Mouse (Mus musculus) embryonic facial prominence, embryonic 11.5 days (tissue): ENCODE measurements around the gene 4930583I09Rik. TPM values are rescaled to one million over a fixed set of nuclear protein-coding genes. Genes with fewer than 3 reads are reported as not detected.

ENCODE experiments used
- ATAC-seq: fragments of 200-750 bp; cut with Nextera tagmentation; replicated peaks from 2 replicates; pipeline ENCODE4 v1.8.0; 2017; ENCODE audit warnings: low read depth; ENCODE audit not compliant: insufficient number of reproducible peaks, low FRiP score, low TSS enrichment
- DNase-seq: peaks from one replicate; pipeline ENCODE4 v3.0.0-alpha.2; 2015; ENCODE audit warnings: low spot score
- H3K27ac ChIP-seq: fragments of 300-500 bp; sonication (generic); replicated peaks from 2 replicates; pipeline ENCODE4 v1.5.1; 2014; ENCODE audit warnings: mild to moderate bottlenecking, low read depth, low read length, control low read depth
- H3K27me3 ChIP-seq: fragments of 300-500 bp; sonication (generic); 2 replicates; pipeline ENCODE4 v1.6.1; 2014; ENCODE audit warnings: mild to moderate bottlenecking, low read length, moderate library complexity, mixed read lengths; ENCODE audit not compliant: control insufficient read depth, insufficient read depth
- H3K36me3 ChIP-seq: fragments of 300-500 bp; sonication (generic); replicated peaks from 2 replicates; pipeline ENCODE4 v1.6.1; 2014; ENCODE audit warnings: low read depth, mild to moderate bottlenecking, low read length, moderate library complexity, mixed read lengths; ENCODE audit not compliant: control insufficient read depth, insufficient read depth
- H3K4me1 ChIP-seq: fragments of 300-500 bp; sonication (generic); 2 replicates; pipeline ENCODE4 v1.6.1; 2014; ENCODE audit warnings: low read length, mixed read lengths; ENCODE audit not compliant: control insufficient read depth, insufficient read depth
- H3K4me2 ChIP-seq: fragments of 300-500 bp; sonication (generic); 2 replicates; pipeline ENCODE4 v1.6.1; 2014; ENCODE audit warnings: low read depth, mild to moderate bottlenecking, control low read depth, low read length, moderate library complexity
- H3K4me3 ChIP-seq: fragments of 300-500 bp; sonication (generic); 2 replicates; pipeline ENCODE4 v1.5.1; 2014; ENCODE audit warnings: low read depth, low read length, control low read depth
- H3K9ac ChIP-seq: fragments of 300-500 bp; sonication (generic); replicated peaks from 2 replicates; pipeline ENCODE4 v1.6.1; 2014; ENCODE audit warnings: mild to moderate bottlenecking, control low read depth, low read length
- H3K9me3 ChIP-seq: fragments of 300-500 bp; sonication (generic); replicated peaks from 2 replicates; pipeline ENCODE4 v1.6.1; 2016; ENCODE audit warnings: mild to moderate bottlenecking, low read length, inconsistent platforms, mixed read lengths; ENCODE audit not compliant: control insufficient read depth
- WGBS: fragments of 180-500 bp; shearing (Covaris S2); extraction: QIAGEN DNeasy Blood & Tissue Kit; methylation state at CpG from one replicate; pipeline ENCODE4 v1.1.7; 2014; 5-methylcytosine and 5-hydroxymethylcytosine counted together
- polyA plus RNA-seq: library from polyadenylated mRNA; unstranded; fragments of >200 nt; fragmentation: Nextera tagmentation; extraction: Ambion mirVana; gene quantifications from 2 replicates; pipeline ENCODE4 v1.2.1, GENCODE M21; 2014

The 4930583I09Rik gene
- polyA plus RNA-seq, 1 experiment from 2014 or later = not detected

DNA sequence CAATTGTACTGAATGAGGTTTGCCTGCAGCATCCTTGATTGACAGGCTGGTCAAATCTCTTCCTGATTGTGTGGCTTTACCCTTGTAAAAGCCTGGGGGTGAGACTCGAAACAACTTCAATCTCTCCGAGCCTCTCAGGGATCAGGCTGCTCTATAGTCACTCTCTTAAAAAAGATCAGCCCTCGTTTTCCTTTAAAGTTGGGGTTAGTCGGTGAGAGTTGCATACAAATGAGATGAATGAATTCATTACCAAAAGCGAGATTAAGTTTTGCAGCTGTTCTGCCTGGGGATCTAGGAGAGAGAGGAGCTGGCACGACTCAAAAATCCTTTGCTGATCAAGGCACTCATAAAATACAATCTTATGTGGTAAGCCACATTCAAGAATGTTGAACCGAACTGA, 1.0 kb upstream of the 4930583I09Rik start:
- Histone ChIP-seq H3K4me2 (no peak overlapping the region), H3K27me3 (no peaks in the 10 kb centered on the region), H3K4me3 (no peak overlapping the region), H3K36me3 (no peaks in the 10 kb centered on the region), H3K9me3 (no peaks in the 10 kb centered on the region), H3K27ac (no peak overlapping the region), H3K9ac (no peak overlapping the region), H3K4me1 (no peaks in the 10 kb centered on the region)
- ATAC-seq (0 out of 2 replicates have a peak, but pooled peaks have one; percentile 44), DNase-seq (no peak)
- 15% methylated on average over 7 of the region's 7 CpGs for WGBS

DNA sequence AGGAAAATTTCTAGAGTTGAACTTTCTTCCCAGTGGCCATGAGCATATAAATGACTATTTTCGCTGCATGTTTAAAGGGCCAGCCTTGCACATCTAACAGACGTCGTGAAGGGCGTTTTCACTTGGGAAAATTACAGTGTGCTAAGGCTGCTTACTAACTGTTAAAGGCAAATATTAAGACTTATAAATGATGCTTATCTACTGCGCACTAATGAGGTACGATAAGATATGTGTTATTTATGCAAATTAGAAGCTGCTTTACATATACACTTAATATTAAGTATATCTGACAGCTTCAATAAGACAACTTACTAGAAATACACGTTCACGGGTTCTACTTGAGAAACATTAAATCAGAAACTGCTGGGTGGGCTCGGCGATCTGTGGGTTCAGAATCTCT, 481 bp upstream of the 4930583I09Rik start:
- H3K27ac ChIP-seq = no peak overlapping the region
- no peaks in the 10 kb centered on the region for H3K27me3 ChIP-seq
- no peak overlapping the region for H3K9ac ChIP-seq
- H3K4me2 ChIP-seq = no peak overlapping the region
- no peak overlapping the region for H3K4me3 ChIP-seq
- no peak for ATAC-seq
- H3K4me1 ChIP-seq = no peaks in the 10 kb centered on the region
- no peak for DNase-seq
- H3K9me3 ChIP-seq = no peaks in the 10 kb centered on the region
- 85% methylated on average over 10 of the region's 10 CpGs for WGBS
- no peaks in the 10 kb centered on the region for H3K36me3 ChIP-seq

DNA sequence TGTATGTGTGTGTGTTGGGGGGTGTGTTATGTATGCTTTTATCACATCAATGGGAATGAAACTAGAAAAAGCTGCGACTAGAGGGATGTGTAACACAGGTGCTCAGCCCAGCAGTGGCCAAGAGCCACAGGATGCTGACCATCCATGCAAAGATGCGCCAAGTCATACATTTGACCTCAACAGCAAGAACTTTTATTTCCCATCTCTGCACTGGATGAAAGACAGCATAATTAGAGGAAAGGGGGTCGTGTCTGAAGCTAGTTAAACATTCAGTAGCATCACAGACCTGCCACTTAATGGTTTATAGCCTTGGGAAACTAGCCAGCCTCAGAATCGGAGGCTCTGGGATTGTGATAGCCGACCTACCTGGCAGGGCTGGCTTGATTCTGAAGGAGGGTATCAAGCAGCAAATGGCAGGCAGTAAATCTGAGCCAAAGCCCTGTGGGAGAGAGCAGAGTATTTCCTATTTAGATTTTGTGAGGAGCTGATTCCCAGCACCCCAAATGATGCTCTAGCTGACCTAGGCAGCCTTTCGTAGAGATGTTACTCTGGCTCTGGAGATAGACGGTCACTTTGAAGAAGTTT, 1.9 kb downstream of the 4930583I09Rik start:
- ATAC-seq = no peak
- H3K9ac ChIP-seq = no peak overlapping the region
- no peak for DNase-seq
- no peak overlapping the region for H3K4me3 ChIP-seq
- no peaks in the 10 kb centered on the region for H3K4me1 ChIP-seq
- no peak overlapping the region for H3K27ac ChIP-seq
- H3K4me2 ChIP-seq = no peak overlapping the region
- H3K27me3 ChIP-seq = no peaks in the 10 kb centered on the region
- 84% methylated on average over 7 of the region's 7 CpGs for WGBS
- no peaks in the 10 kb centered on the region for H3K9me3 ChIP-seq
- H3K36me3 ChIP-seq = no peaks in the 10 kb centered on the region

DNA sequence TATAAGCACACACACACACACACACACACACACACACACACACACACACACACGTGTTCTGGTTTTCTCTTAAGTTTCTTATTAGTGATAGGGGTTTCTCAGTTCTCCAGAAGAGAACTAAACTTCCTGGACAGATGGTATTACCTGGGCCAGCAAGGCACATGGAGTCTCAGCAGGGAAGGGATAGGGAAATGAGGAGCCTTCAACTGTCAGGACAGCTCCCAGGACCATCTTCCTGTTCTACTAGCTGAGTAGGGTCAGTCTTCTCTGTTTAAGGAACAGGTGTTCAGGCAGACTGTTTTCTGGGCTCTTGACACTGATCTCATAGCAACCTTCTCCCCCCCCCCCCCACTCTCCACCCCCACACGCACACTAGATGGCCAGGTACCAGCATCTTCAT, 2.8 kb downstream of the 4930583I09Rik start:
- Histone ChIP-seq H3K4me1 (no peaks in the 10 kb centered on the region), H3K27me3 (no peaks in the 10 kb centered on the region), H3K4me3 (no peak overlapping the region), H3K9ac (no peak overlapping the region), H3K4me2 (no peak overlapping the region), H3K27ac (no peak overlapping the region), H3K36me3 (no peaks in the 10 kb centered on the region), H3K9me3 (no peaks in the 10 kb centered on the region)
- 91% methylated on average over 2 of the region's 2 CpGs for WGBS
- DNase-seq (no peak), ATAC-seq (no peak)

DNA sequence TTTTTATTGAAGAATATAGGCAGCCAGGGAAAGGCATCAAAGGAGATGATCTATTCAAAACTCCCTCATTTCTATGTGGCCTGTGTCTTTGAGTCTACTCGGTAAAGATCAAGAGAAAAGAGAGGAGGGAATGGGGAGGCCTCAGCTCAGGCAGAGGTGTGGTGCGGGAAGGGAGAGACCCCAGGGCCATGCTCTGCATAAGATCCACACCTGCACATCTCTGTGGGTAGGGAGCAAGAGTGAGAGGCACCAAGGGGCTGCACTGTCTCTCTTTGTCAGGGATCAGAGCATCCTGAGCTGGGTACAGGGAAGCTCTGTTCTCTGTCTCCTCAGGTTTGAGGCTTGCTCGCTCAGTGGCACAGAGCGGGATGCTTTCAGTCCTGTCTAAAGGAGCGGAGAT, 8.4 kb downstream of the 4930583I09Rik start:
- Histone ChIP-seq H3K4me3 (no peak overlapping the region), H3K27me3 (no peaks in the 10 kb centered on the region), H3K4me2 (no peak overlapping the region), H3K36me3 (no peaks in the 10 kb centered on the region), H3K27ac (no peak overlapping the region), H3K4me1 (no peaks in the 10 kb centered on the region), H3K9me3 (no peaks in the 10 kb centered on the region), H3K9ac (no peak overlapping the region)
- ATAC-seq (no peak), DNase-seq (no peak)
- 82% methylated on average over 5 of the region's 5 CpGs for whole genome bisulfite sequencing

DNA sequence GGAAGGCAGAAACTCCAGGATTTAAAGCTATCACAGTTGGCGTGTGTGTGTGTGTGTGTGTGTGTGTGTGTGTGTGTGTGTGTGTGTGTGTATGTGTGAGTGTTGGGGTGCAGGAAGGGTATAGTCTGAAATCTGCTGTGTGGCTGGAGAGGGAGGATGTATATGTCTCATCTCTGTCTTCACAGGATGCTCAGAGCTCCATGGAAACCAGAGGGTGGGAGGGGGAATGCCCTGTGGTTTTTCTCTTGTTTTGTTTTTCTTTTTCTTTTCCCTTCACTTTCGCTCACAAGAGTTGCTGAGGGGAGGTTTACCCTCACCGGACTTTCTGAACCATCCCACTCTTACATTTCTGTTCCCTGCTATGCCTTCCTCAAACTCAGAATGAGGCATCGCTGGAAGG, 9.0 kb downstream of the 4930583I09Rik start:
- 84% methylated on average over 4 of the region's 4 CpGs for WGBS
- no peak for ATAC-seq
- H3K4me1 ChIP-seq = no peaks in the 10 kb centered on the region

DNA sequence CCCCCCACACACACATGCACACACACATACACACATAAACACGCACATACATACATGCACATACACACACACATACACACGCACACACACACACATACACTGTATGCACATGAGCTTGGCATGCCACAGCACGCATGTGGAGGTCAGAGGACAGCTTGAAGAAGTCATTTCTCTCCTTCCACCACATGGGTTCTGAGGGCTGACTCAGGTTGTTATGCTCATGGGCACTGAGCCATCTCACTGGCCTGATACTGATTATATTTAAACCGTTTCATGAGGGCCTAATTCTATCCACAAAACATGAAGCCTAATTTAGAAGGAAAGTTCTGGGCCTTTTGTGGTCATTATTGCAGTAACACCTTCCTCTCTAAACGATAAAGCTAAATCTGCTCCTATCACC, 13.3 kb downstream of the 4930583I09Rik start:
- H3K9me3 ChIP-seq = no peaks in the 10 kb centered on the region
- H3K36me3 ChIP-seq = no peaks in the 10 kb centered on the region
- H3K4me1 ChIP-seq = no peaks in the 10 kb centered on the region
- no peak overlapping the region for H3K9ac ChIP-seq
- WGBS = 93% methylated on average over 5 of the region's 5 CpGs
- no peaks in the 10 kb centered on the region for H3K27me3 ChIP-seq
- no peak overlapping the region for H3K27ac ChIP-seq
- H3K4me3 ChIP-seq = no peak overlapping the region
- no peak overlapping the region for H3K4me2 ChIP-seq
- no peak for DNase-seq
- ATAC-seq = no peak

More for the DNA sequence above, 9.0 kb downstream of the 4930583I09Rik start:
- Histone ChIP-seq H3K27me3 (no peaks in the 10 kb centered on the region), H3K9ac (no peak overlapping the region), H3K4me3 (no peak overlapping the region), H3K27ac (no peak overlapping the region), H3K4me2 (no peak overlapping the region), H3K9me3 (no peaks in the 10 kb centered on the region), H3K36me3 (no peaks in the 10 kb centered on the region)
- DNase-seq = no peak

DNA sequence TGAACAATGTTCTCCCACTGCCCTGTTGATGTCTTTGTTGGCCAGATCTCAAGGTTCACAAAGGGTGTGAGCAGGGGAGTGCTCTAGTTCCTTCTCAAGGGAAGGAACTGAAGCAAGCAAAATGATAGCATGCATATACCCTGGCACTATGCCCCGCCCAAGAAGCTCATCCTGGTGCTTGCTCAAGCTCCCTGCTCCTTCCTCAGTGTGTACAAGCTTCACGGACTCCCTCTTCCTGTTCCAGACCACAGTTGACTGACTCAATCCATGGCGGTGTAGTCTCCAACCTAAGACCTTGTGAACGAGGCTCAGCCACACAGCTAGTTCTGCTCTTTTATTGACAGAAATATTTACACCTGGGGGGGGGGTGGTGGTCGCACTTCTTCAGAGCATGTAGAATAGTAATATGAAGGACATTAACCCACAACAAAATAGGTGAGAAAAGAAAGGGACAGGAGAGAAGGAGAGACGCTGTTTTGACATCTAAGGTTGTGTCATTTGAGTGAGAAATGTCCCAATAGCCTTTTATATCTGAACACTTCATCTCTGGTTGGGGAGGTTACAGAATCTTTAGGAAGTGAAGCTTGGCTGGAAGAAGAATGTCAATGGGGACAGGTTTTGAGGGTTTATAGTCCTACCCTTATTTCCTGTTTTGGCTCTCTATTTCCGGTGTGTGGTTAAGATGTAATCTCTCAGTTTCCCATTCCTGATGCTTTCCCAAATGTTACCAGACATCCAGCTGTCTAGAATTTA, 14.9 kb downstream of the 4930583I09Rik start:
- H3K4me3 ChIP-seq = no peak overlapping the region
- ATAC-seq (no peak), DNase-seq (no peak)
- no peak overlapping the region for H3K4me2 ChIP-seq
- H3K4me1 ChIP-seq = no peaks in the 10 kb centered on the region
- H3K9me3 ChIP-seq = no peaks in the 10 kb centered on the region
- H3K9ac ChIP-seq = no peak overlapping the region
- H3K27me3 ChIP-seq = no peaks in the 10 kb centered on the region
- no peaks in the 10 kb centered on the region for H3K36me3 ChIP-seq
- 84% methylated on average over 7 of the region's 7 CpGs for WGBS
- H3K27ac ChIP-seq = no peak overlapping the region
